In genomic region chr7:120916262-120916875, GRCm38 (mm10) we compare ENCODE assay signal across 12 mouse cellular contexts. TPM values are rescaled to one million over a fixed set of nuclear protein-coding genes. Genes with fewer than 3 reads are reported as not detected.
A peak's percentile ranks its signal among the peaks of the same experiment; 100 is the strongest.
DNase-seq lines count a peak whose midpoint lies in the region; ATAC-seq and TF ChIP-seq lines count a peak whose summit lies in the region.
"Had no signal": no experiment of that assay in that cellular context is flagged by ENCODE, and none has a peak within 500 bp of the region (broad histone marks: within the 10 kb centered on the region; RNA-seq: fewer than 3 reads in every experiment).

No protein-coding gene starts in this region.

- no peak overlapping the region for H3K9ac ChIP-seq in midbrain, embryonic 16.5 days (ENCODE audit: low read depth, low read length)
- no peak overlapping the region for H3K9ac ChIP-seq in midbrain, embryonic 14.5 days (replicated peaks; ENCODE audit: low read length)
- no peak overlapping the region for H3K9ac ChIP-seq in embryonic facial prominence, embryonic 13.5 days
- H3K9ac ChIP-seq in liver, postnatal 0 days (replicated peaks): no peak overlapping the region

- H3K9me3 ChIP-seq in midbrain, embryonic 16.5 days (replicated peaks; ENCODE audit: control insufficient read depth, low read length, poor library complexity, severe bottlenecking): no peaks in the 10 kb centered on the region
- no peaks in the 10 kb centered on the region for H3K9me3 ChIP-seq in midbrain, embryonic 14.5 days (ENCODE audit: control insufficient read depth, low read length)
- H3K9me3 ChIP-seq in embryonic facial prominence, embryonic 13.5 days: no peaks in the 10 kb centered on the region
- H3K9me3 ChIP-seq in liver, postnatal 0 days (ENCODE audit: low read length): no peaks in the 10 kb centered on the region

- H3K4me1 ChIP-seq in midbrain, embryonic 16.5 days (ENCODE audit: control insufficient read depth, insufficient read depth, low read length): peaks cover 18% of the 10 kb centered on the region
- no peaks in the 10 kb centered on the region for H3K4me1 ChIP-seq in midbrain, embryonic 14.5 days (ENCODE audit: control insufficient read depth, insufficient read depth, low read length)
- H3K4me1 ChIP-seq in embryonic facial prominence, embryonic 13.5 days: peaks cover 16% of the 10 kb centered on the region
- H3K4me1 ChIP-seq in liver, postnatal 0 days (ENCODE audit: insufficient read depth): 0 out of 2 replicates have a peak, but pooled peaks cover 5% of the 10 kb centered on the region

- TF ChIP-seq CTCF in gastrocnemius, adult 2 months (IDR thresholded peaks at IDR 0.05): no peak
- TF ChIP-seq CTCF in liver, postnatal 0 days (IDR thresholded peaks at IDR 0.05; ENCODE audit: low read depth): no peak

- peak overlapping the region; percentile 24; the same call in 1 of the 2 replicates for H3K4me2 ChIP-seq in midbrain, embryonic 16.5 days (ENCODE audit: low read length)
- H3K4me2 ChIP-seq in midbrain, embryonic 14.5 days (ENCODE audit: low read length): no peak overlapping the region
- H3K4me2 ChIP-seq in embryonic facial prominence, embryonic 13.5 days: peak overlapping the region; percentile 77
- H3K4me2 ChIP-seq in liver, postnatal 0 days (ENCODE audit: low read depth, low read length): peak overlapping the region; percentile 86

- H3K4me3 ChIP-seq in gastrocnemius, adult 2 months: peak overlapping the region; percentile 96
- H3K4me3 ChIP-seq in midbrain, embryonic 16.5 days (ENCODE audit: low read depth, low read length): no peak overlapping the region
- H3K4me3 ChIP-seq in midbrain, embryonic 14.5 days (replicated peaks; ENCODE audit: low read depth, low read length): no peak overlapping the region
- no peak overlapping the region for H3K4me3 ChIP-seq in embryonic facial prominence, embryonic 13.5 days
- H3K4me3 ChIP-seq in liver, postnatal 0 days (ENCODE audit: low read depth, low read length): peak overlapping the region; percentile 91; the same call in 1 of the 2 replicates

- H3K27ac ChIP-seq in gastrocnemius, adult 2 months: no peak overlapping the region; the same call in 1 of the 2 replicates
- no peak overlapping the region for H3K27ac ChIP-seq in midbrain, embryonic 16.5 days (ENCODE audit: low read length)
- no peak overlapping the region for H3K27ac ChIP-seq in midbrain, embryonic 14.5 days (replicated peaks; ENCODE audit: low read depth, low read length)
- no peak overlapping the region for H3K27ac ChIP-seq in embryonic facial prominence, embryonic 13.5 days
- no peak overlapping the region for H3K27ac ChIP-seq in liver, postnatal 0 days (ENCODE audit: low read depth)

- no peak for ATAC-seq in midbrain, embryonic 16.5 days
- no peak for ATAC-seq in midbrain, embryonic 14.5 days (ENCODE audit: low FRiP score, low TSS enrichment)
- ATAC-seq in embryonic facial prominence, embryonic 13.5 days (ENCODE audit: insufficient number of reproducible peaks, insufficient read depth, low FRiP score, low TSS enrichment, low read depth): no peak
- ATAC-seq in liver, postnatal 0 days: no peak
- ATAC-seq: CD4-positive, CD25-positive, alpha-beta regulatory T cell, adult 4 months; inflammation-experienced regulatory T-cells, adult 6 months had no signal

- TF ChIP-seq EP300 in liver, postnatal 0 days (IDR thresholded peaks at IDR 0.05; ENCODE audit: low read depth): no peak

- no peaks in the 10 kb centered on the region for H3K27me3 ChIP-seq in midbrain, embryonic 16.5 days (ENCODE audit: control insufficient read depth, insufficient read depth, low read depth, low read length)
- no peaks in the 10 kb centered on the region for H3K27me3 ChIP-seq in midbrain, embryonic 14.5 days (ENCODE audit: control insufficient read depth, insufficient read depth, low read length)
- no peaks in the 10 kb centered on the region for H3K27me3 ChIP-seq in embryonic facial prominence, embryonic 13.5 days
- no peaks in the 10 kb centered on the region for H3K27me3 ChIP-seq in liver, postnatal 0 days (ENCODE audit: insufficient read depth, low read length)

- no peaks in the 10 kb centered on the region for H3K36me3 ChIP-seq in midbrain, embryonic 16.5 days (ENCODE audit: control insufficient read depth, insufficient read depth, low read length)
- H3K36me3 ChIP-seq in midbrain, embryonic 14.5 days (ENCODE audit: control insufficient read depth, insufficient read depth, low read length): no peaks in the 10 kb centered on the region
- H3K36me3 ChIP-seq in embryonic facial prominence, embryonic 13.5 days: no peaks in the 10 kb centered on the region
- no peaks in the 10 kb centered on the region for H3K36me3 ChIP-seq in liver, postnatal 0 days (replicated peaks; ENCODE audit: insufficient read depth, low read length)

- WGBS in midbrain, embryonic 16.5 days: 24% methylated on average over 11 of the region's 11 CpGs
- WGBS in midbrain, embryonic 14.5 days: 20% methylated on average over 11 of the region's 11 CpGs
- 26% methylated on average over 11 of the region's 11 CpGs for WGBS in embryonic facial prominence, embryonic 13.5 days
- WGBS in liver, postnatal 0 days (ENCODE audit: insufficient replicate concordance): 38% methylated on average over 11 of the region's 11 CpGs

- DNase-seq in gastrocnemius, adult 2 months: no peak
- no peak for DNase-seq in gastrocnemius, postnatal 10 days
- no peak for DNase-seq in midbrain, embryonic 14.5 days
- DNase-seq in liver, postnatal 0 days: no peak
- no peak for DNase-seq in left cerebral cortex, postnatal 36 days (ENCODE audit: low spot score in 2 of 2)
- DNase-seq in adrenal gland, postnatal 4 days (ENCODE audit: low spot score in 2 of 2): no peak
- DNase-seq: adrenal gland, adult 2 months; cerebellum, postnatal 25 days had no signal

- intact Hi-C loops in gastrocnemius, adult 2 months (cut with DNase I): loop anchor here (5.0 to 10.0 kb wide), 2 partner anchors 242 to 279 kb away; partner anchors contain the start of genes Mosmo, Pdzd9 and Uqcrc2
- intact Hi-C loops in left cerebral cortex, postnatal 36 days (cut with DNase I): loop anchor here (2.0 to 10.0 kb wide), 3 partner anchors 74 to 282 kb away; partner anchors contain the start of genes Eef2k, Mosmo, Pdzd9 and Uqcrc2

RNA-seq across cellular contexts. Expression of gene Polr3e, which starts 1.2 kb away (rescaled TPM):
- total RNA-seq in gastrocnemius, adult 2 months (2021): 10 to 100 TPM in 1 of 2 experiments, 1 to 10 TPM in 1; 8.8 to 11.0 TPM
- 10 to 100 TPM; 14.0 to 15.9 TPM for total RNA-seq in gastrocnemius, postnatal 10 days (2021)
- 27.0 and 27.7 TPM in 2 replicates for polyA plus RNA-seq in midbrain, embryonic 16.5 days (2015; fragmentation: Nextera tagmentation; extraction: Ambion mirVana)
- 20.6 and 21.6 TPM in 2 replicates for polyA plus RNA-seq in midbrain, embryonic 14.5 days (2014; fragmentation: Nextera tagmentation; extraction: Ambion mirVana)
- 37.9 and 38.2 TPM in 2 replicates for polyA plus RNA-seq in embryonic facial prominence, embryonic 13.5 days (2015; fragmentation: Nextera tagmentation; extraction: Ambion mirVana)
- 8.5 and 9.3 TPM in 2 replicates for polyA plus RNA-seq in liver, postnatal 0 days (2015; fragmentation: Nextera tagmentation; extraction: Ambion mirVana)
- total RNA-seq in left cerebral cortex, postnatal 36 days (2021): 10 to 100 TPM; 27.8 to 28.0 TPM
- total RNA-seq in adrenal gland, postnatal 4 days (2021): 10 to 100 TPM; 31.1 to 32.2 TPM

Comparison
In these comparisons a context has a peak if more than half of its experiments do, and no peak if none do; other contexts are left out.
1. H3K4me3 ChIP-seq: peak in gastrocnemius, adult 2 months (single experiment) and liver, postnatal 0 days (single experiment); none in midbrain, embryonic 16.5 days (single experiment), midbrain, embryonic 14.5 days (single experiment) and embryonic facial prominence, embryonic 13.5 days (single experiment).